Mouse (Mus musculus) left cerebral cortex, postnatal 36 days (tissue): ENCODE results near the gene Axl. TPM values are rescaled to one million over a fixed set of nuclear protein-coding genes. Genes with fewer than 3 reads are reported as not detected.
"Not testable (repeated sequence)": the region's sequence is repeated elsewhere in the genome, so short reads cannot be mapped to it uniquely, and the experiment has no call there.

ENCODE experiments used
- DNase-seq, 2 experiments: peaks; one replicate each; pipeline ENCODE4 v3.0.0; 2021 to 2022; ENCODE audit warnings: low spot score in 2 of 2, mixed read lengths in 1 of 2
- intact Hi-C: fragments of 180-260 bp; cut with DNase I; formaldehyde crosslinking; loops from one replicate; pipeline ENCODE4 v1.15.1; 2025
- total RNA-seq, 2 experiments: library from RNA; stranded (reverse); gene quantifications; 2 replicates each; pipeline ENCODE4 v1.2.3; 2021

Gene Axl
- total RNA-seq, 2 experiments from 2014 or later = 40.2 to 41.7 TPM

DNA sequence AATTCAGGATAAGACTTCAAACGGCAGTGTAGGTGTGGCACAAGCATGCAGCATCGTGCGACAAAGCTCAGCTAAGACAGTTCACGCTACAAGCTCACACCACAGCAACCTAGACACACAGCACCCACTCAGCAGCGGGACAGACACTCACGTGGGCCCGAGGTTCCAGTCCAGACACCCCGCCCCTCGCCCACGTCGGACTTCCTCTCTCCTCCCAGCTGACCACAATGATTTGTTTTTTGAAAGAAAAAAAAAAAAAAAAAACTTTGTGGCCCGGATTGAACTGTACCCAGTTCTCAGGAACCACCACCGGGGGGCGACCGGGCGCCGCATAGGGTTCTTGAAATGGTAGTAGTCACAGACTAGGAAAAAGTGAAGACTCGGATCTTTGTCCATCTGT is 32.5 kb downstream of the Axl start:
- peak; percentile 80 to 84 for DNase-seq
- intact Hi-C loops = loop anchor here (1.0 to 5.0 kb wide), 2 partner anchors 49 to 91 kb away; no protein-coding TSS in a partner anchor

DNA sequence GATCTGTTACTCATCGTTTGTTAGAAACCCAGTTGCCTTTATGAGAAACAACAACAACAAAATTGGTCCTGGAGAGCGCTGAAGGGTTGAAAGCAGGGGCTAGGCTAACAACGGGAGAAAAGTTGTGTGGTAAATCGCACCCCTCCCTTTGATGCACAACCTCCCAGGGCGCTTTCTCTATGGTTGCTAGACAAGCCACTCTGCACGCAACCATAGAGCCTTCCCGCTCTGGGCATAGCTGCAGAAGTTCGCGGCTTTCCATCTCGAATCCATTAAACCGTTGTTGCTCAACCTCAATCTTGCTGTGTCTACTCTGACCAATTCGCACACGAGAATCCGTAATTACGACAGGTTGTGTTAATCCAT is 33.1 kb downstream of the Axl start:
- intact Hi-C loops = loop anchor here (5.0 kb wide), 1 partner anchor 92 kb away; no protein-coding TSS in a partner anchor
- peak in 1 of 2 experiments; percentile 69 for DNase-seq

DNA sequence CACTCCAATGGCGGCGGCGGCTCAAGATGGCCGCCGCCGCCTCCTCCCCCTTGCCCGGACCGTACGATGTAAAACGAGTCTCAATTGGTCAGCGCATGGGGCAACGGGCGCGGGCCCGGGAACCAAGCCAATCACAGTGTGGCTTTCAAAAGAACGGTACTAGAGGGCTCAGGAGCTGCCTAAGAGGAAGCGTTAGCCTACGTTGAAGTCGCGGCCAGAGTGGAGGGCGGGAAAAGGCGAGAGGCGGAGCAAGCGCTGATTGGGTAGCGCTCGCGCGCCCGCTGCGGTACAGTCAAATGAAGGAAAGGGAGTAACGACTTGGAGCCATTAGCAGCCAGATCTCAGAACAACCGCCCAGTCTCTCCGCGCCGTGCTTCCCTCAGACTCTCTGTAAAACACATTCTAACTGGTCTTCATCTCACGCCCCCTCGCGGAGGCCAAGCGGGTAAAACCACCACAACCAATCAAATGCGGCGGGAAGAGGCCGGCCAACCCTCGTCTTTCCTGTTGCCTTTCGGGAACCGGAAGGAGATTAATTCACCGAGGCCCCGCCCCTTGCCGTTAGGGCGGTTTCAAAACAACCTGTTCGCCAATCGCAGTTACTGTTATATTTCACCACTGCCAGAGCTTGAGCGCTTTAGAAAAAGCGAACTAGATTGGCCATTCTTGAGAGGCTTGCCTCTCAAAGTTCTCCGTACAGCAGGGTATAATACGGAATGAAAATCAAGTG is 33.6 kb downstream of the Axl start, which contains the start of gene Hnrnpul1:
TSS of gene Hnrnpul1 (minus strand) at position 20 of the 730 bp plus-strand sequence.
- peak; percentile 100 for DNase-seq
- intact Hi-C loops = loop anchor here (5.0 kb wide), 1 partner anchor 92 kb away; no protein-coding TSS in a partner anchor

GRCm38 (mm10) chr7:25754439-25754737 is 34.1 kb downstream of the Axl start:
- intact Hi-C loops = no loop called here
- DNase-seq = no peak

GRCm38 (mm10) chr7:25753643-25754438 is 34.7 kb downstream of the Axl start:
- intact Hi-C loops = no loop called here
- DNase-seq = no peak

DNA sequence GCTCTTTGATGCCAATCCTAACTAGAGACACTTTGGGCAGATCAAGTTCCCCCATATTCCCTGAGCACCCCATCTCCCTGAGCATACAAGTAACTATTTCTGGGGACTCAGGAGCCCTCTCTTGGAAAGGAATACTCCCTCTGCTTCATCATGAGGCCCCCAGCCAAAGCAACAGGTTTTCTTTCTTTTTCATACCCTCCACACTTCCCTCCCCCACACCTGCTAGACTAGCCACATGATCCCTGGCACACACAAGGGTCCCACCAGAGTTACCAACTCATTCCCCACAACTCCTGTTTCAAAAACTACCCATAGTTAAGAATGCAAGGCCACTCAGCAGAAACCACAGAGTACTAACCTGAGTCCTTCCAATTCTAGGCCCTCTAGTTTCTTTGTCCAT is 35.4 kb downstream of the Axl start:
- no peak for DNase-seq
- intact Hi-C loops = no loop called here

DNA sequence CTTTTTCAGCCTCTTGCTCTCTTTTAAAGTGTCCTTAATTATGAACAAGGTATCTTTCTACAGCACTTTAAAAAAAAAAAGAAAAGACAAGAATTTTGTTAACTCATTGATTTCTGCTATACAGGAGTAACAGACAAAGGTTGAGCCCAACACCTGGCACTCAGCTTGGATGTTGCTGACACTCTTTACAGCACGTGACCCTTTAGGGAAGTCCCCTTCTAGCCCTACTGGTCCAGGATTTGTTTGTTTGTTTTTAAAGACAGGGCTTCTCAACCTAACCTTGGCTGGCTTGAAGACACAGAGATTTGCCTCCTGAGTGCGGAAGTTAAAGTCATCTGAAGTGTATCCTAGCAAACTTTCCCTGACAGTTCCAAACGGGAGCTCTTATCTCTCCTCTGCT is 41.7 kb downstream of the Axl start:
- DNase-seq = no peak
- intact Hi-C loops = no loop called here

DNA sequence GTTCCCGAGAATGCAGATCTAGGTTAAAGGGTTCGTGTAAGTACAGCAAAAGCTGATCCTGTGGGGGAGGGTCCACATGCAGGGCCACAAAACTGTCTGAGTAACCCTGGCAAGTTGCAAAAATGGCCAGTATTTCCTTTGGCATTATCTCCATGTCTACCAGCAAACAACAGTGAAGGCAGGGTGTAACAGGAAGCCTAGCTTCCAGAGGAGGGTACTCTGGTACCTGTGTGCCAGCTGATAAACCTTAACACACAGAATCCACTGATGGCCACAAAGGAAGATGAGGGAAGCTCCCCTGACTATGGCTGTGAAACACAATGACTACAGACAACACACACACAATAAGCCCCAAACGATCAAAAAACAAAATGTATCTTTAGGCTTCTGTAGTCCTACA is 50.2 kb downstream of the Axl start:
- no peak for DNase-seq
- intact Hi-C loops = no loop called here

GRCm38 (mm10) chr7:25736920-25737319 is 51.6 kb downstream of the Axl start:
- no peak for DNase-seq

DNA sequence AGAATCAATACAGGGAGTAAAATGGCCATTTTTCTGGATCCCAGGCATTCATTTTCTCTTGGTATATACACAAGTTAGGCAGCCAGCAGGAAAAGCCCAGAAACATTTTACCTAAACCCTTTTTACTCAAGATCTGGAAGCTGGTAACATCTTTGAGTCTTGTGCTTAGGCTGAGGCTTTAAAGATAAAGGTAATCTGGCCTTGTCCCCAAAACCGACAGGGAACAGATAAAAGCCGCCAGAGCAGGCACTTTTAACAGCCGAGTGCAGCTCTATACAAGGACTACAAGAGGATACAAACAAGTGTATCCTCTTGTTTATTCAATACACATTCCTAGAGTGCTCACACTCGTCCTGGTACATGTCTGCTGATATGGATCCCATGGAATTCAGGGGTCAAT is 53.5 kb downstream of the Axl start:
- no peak for DNase-seq
- intact Hi-C loops = no loop called here

More at GRCm38 (mm10) chr7:25736920-25737319, 51.6 kb downstream of the Axl start:
- intact Hi-C loops = no loop called here

GRCm38 (mm10) chr7:25731294-25732055 is 57.0 kb downstream of the Axl start:
- intact Hi-C loops = no loop called here

GRCm38 (mm10) chr7:25729862-25730261 is 58.6 kb downstream of the Axl start:
- DNase-seq = no peak
- intact Hi-C loops = no loop called here

More at GRCm38 (mm10) chr7:25731294-25732055, 57.0 kb downstream of the Axl start:
- no peak for DNase-seq

DNA sequence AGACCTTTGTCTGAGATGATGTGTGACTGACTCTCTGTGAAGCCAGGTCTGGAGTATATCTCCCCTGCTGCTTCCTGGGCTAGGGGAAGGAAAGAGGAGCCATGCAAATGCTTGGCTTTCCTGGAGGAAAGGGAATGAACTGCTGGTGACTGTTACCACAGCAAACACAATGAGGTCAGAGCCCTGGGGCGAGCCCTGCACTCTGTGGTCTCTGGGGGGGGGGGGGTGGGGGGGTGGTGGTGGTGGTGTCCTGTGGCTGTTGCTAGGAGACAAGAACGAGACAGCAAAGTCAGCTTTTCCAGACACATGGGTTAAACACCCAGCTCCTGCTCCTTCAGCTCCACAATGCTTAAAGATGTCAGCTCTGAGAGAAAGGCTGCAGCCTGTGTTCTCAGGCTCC is 59.1 kb downstream of the Axl start:
- intact Hi-C loops = no loop called here
- DNase-seq = no peak

GRCm38 (mm10) chr7:25727800-25728199 is 60.7 kb downstream of the Axl start:
- intact Hi-C loops = no loop called here
- DNase-seq = no peak

GRCm38 (mm10) chr7:25725886-25726285 is 62.6 kb downstream of the Axl start:
- intact Hi-C loops = no loop called here
- DNase-seq = no peak

- intact Hi-C loops = not testable (repeated sequence)
Observed at GRCm38 (mm10) chr7:25721776-25722175, 66.7 kb downstream of the Axl start.

GRCm38 (mm10) chr7:25720760-25721159 is 67.7 kb downstream of the Axl start:
- intact Hi-C loops = no loop called here
- DNase-seq = no peak

More at GRCm38 (mm10) chr7:25721776-25722175, 66.7 kb downstream of the Axl start:
- not testable (repeated sequence) for DNase-seq

GRCm38 (mm10) chr7:25719761-25720610 is 68.5 kb downstream of the Axl start:
- intact Hi-C loops = loop anchor here (5.0 kb wide), 1 partner anchor 38 kb away; the partner anchor contains the start of gene B9d2
- DNase-seq = peak; percentile 69 to 75

GRCm38 (mm10) chr7:25718788-25719417 is 69.6 kb downstream of the Axl start, which contains the start of gene Ccdc97:
TSS of gene Ccdc97 (minus strand) at chr7:25719088.
- DNase-seq = peak; percentile 93 to 96
- intact Hi-C loops = loop anchor here (5.0 kb wide), 1 partner anchor 37 kb away; the partner anchor contains the start of gene B9d2
